Mouse (Mus musculus) hindbrain, postnatal 0 days (tissue): ENCODE data around the gene Hist1h2ai. TPM values are rescaled to one million over a fixed set of nuclear protein-coding genes. Genes with fewer than 3 reads are reported as not detected.
A peak's percentile ranks its signal among the peaks of the same experiment; 100 is the strongest.
"Not testable (repeated sequence)": the region's sequence is repeated elsewhere in the genome, so short reads cannot be mapped to it uniquely, and the experiment has no call there.

Experiments
- ATAC-seq: fragments of 200-750 bp; cut with Nextera tagmentation; 2 replicates; pipeline ENCODE4 v1.8.0; 2017; ENCODE audit warnings: mild to moderate bottlenecking, moderate TSS enrichment, moderate library complexity
- DNase-seq: peaks from one replicate; pipeline ENCODE4 v3.0.0-alpha.2; 2015; ENCODE audit warnings: low spot score
- H3K27ac ChIP-seq: fragments of 300-500 bp; sonication (generic); 2 replicates; pipeline ENCODE4 v1.5.1; 2014; ENCODE audit warnings: mild to moderate bottlenecking
- H3K27me3 ChIP-seq: fragments of 300-500 bp; sonication (generic); 2 replicates; pipeline ENCODE4 v1.6.1; 2014; ENCODE audit warnings: low read length, mixed read lengths; ENCODE audit not compliant: insufficient read depth
- H3K36me3 ChIP-seq: fragments of 300-500 bp; sonication (generic); 2 replicates; pipeline ENCODE4 v1.6.1; 2014; ENCODE audit warnings: low read length, mixed read lengths; ENCODE audit not compliant: insufficient read depth
- H3K4me1 ChIP-seq: fragments of 300-500 bp; sonication (generic); 2 replicates; pipeline ENCODE4 v1.6.1; 2014; ENCODE audit warnings: antibody characterized with exemption, low read length, mixed read lengths; ENCODE audit not compliant: insufficient read depth
- H3K4me2 ChIP-seq: fragments of 300-500 bp; sonication (generic); 2 replicates; pipeline ENCODE4 v1.6.1; 2014; ENCODE audit warnings: low read depth, mild to moderate bottlenecking, low read length, moderate library complexity, mixed read lengths
- H3K4me3 ChIP-seq: fragments of 300-500 bp; sonication (generic); 2 replicates; pipeline ENCODE4 v1.5.1; 2014; ENCODE audit warnings: low read length
- H3K9ac ChIP-seq: fragments of 300-500 bp; sonication (generic); replicated peaks from 2 replicates; pipeline ENCODE4 v1.6.1; 2014; ENCODE audit warnings: mild to moderate bottlenecking, low read length, moderate library complexity, mixed read lengths
- H3K9me3 ChIP-seq: fragments of 300-500 bp; sonication (generic); 2 replicates; pipeline ENCODE4 v1.6.1; 2016; ENCODE audit warnings: low read length, mixed read lengths
- CTCF ChIP-seq: IDR thresholded peaks from 2 replicates; pipeline ENCODE4 v1.5.1; 2016; ENCODE audit warnings: antibody characterized with exemption, control low read depth, low read depth
- WGBS: fragments of 180-500 bp; shearing (Covaris S2); extraction: QIAGEN DNeasy Blood & Tissue Kit; methylation state at CpG from one replicate; pipeline ENCODE4 v1.1.7; 2014; 5-methylcytosine and 5-hydroxymethylcytosine counted together
- polyA plus RNA-seq: library from polyadenylated mRNA; unstranded; fragments of >200 nt; fragmentation: Nextera tagmentation; extraction: Ambion mirVana; gene quantifications from 2 replicates; pipeline ENCODE4 v1.2.1, GENCODE M21; 2015
- total RNA-seq: library from RNA; depleted of rRNA; stranded (reverse); fragments of >200 nt; gene quantifications from 2 replicates; pipeline ENCODE4 v1.2.3, GENCODE M21; 2014

The Hist1h2ai gene
- total and polyA plus RNA-seq, 2 experiments from 2014 or later: 5.8 to 934 TPM

GRCm38 (mm10) chr13:21727948-21728572, 11.8 kb downstream of the Hist1h2ai start:
- H3K36me3 ChIP-seq: no peaks in the 10 kb centered on the region
- 27% methylated on average over 11 of the region's 11 CpGs for WGBS
- no peak for TF ChIP-seq CTCF
- DNase-seq (no peak), ATAC-seq (no peak)
- no peak overlapping the region for H3K4me2 ChIP-seq
- no peaks in the 10 kb centered on the region for H3K4me1 ChIP-seq
- H3K27me3 ChIP-seq: no peaks in the 10 kb centered on the region
- H3K4me3 ChIP-seq: no peak overlapping the region
- no peak overlapping the region for H3K9ac ChIP-seq
- H3K27ac ChIP-seq: no peak overlapping the region
- H3K9me3 ChIP-seq: no peaks in the 10 kb centered on the region

DNA sequence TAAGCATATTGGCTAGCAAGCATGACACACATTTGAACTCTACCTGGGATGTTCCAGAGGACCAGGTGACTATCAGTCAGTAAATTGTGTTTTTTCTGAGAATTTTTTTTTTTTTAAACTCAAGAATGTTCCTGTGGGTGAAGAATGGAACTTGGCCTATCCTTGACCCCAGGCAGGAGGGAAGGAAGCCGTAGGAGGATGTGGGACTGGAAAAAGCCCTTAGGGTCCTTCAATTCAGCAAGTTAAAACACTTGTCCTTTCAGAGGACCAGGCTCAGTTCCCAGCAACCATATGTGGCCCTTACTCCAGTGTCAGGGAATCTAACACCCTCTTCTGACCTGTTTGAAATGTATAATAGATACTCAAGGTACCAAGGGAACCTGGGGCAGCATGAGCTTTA, 13.3 kb downstream of the Hist1h2ai start:
- 74% methylated on average over 1 of the region's 1 CpGs for WGBS
- no peak for ATAC-seq

DNA sequence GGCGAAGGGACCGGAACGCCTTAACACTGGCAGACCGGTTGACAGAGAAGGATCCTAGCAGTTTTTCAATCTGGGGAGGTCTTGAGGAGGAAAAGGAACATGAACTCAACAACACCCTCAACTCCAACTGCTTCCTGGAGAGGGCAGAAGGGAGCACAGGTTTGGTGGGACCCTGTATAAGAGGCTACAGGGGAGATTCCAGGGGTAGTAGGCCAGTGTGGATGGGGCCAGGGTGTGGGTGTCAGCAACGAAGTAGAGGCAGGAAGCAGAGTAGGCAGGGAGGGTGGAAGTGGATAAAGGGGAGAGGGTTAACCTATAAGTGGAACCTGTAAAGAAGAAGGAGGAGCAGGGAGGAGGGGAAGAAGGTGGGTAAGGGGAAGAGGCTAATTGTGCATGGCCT, 17.2 kb downstream of the Hist1h2ai start:
- peak; percentile 19 for ATAC-seq
- 58% methylated on average over 5 of the region's 5 CpGs for WGBS
- Histone ChIP-seq H3K27me3 (no peaks in the 10 kb centered on the region), H3K27ac (peak overlapping the region; percentile 83; the same call in 1 of the 2 replicates), H3K4me1 (no peaks in the 10 kb centered on the region; the same call in 1 of the 2 replicates), H3K9ac (no peak overlapping the region), H3K4me3 (no peak overlapping the region), H3K4me2 (no peak overlapping the region), H3K9me3 (no peaks in the 10 kb centered on the region), H3K36me3 (no peaks in the 10 kb centered on the region)
- TF ChIP-seq CTCF: peak; percentile 39
- DNase-seq: no peak

More for the DNA sequence above, 13.3 kb downstream of the Hist1h2ai start:
- Histone ChIP-seq H3K9me3 (no peaks in the 10 kb centered on the region), H3K27me3 (no peaks in the 10 kb centered on the region), H3K4me1 (no peaks in the 10 kb centered on the region), H3K9ac (no peak overlapping the region), H3K4me2 (no peak overlapping the region), H3K4me3 (no peak overlapping the region), H3K36me3 (no peaks in the 10 kb centered on the region), H3K27ac (no peak overlapping the region)
- no peak for TF ChIP-seq CTCF
- DNase-seq: no peak

- TF ChIP-seq CTCF: peak; percentile 91
- H3K9me3 ChIP-seq: no peaks in the 10 kb centered on the region
- peak overlapping the region; percentile 74 for H3K4me2 ChIP-seq
- no peaks in the 10 kb centered on the region for H3K27me3 ChIP-seq
- peak overlapping the region; percentile 83 for H3K27ac ChIP-seq
- ATAC-seq (peak; percentile 86), DNase-seq (peak; percentile 95)
- H3K4me3 ChIP-seq: peak overlapping the region; percentile 47
- H3K9ac ChIP-seq: peak overlapping the region; percentile 58
- H3K36me3 ChIP-seq: no peaks in the 10 kb centered on the region
- WGBS: under 1% methylated on average over 21 of the region's 21 CpGs
- no peaks in the 10 kb centered on the region; the same call in 1 of the 2 replicates for H3K4me1 ChIP-seq
Observed at GRCm38 (mm10) chr13:21734010-21734905, 18.0 kb downstream of the Hist1h2ai start.

GRCm38 (mm10) chr13:21734906-21735767, 18.9 kb downstream of the Hist1h2ai start, which contains the start of gene Hist1h4j:
Gene Hist1h4j, plus strand, starts transcription at chr13:21735064.
- H3K9me3 ChIP-seq, H3K36me3 ChIP-seq, H3K27me3 ChIP-seq, H3K4me1 ChIP-seq: not testable (repeated sequence)
- Histone ChIP-seq H3K4me3 (peak within 1 kb of the TSS; percentile 47), H3K4me2 (peak within 1 kb of the TSS; percentile 74), H3K27ac (peak within 1 kb of the TSS; percentile 83), H3K9ac (peak within 1 kb of the TSS; percentile 58)
- peak; percentile 90 for ATAC-seq
- peak; percentile 92 for DNase-seq
- WGBS: under 1% methylated on average over 43 of the region's 56 CpGs

DNA sequence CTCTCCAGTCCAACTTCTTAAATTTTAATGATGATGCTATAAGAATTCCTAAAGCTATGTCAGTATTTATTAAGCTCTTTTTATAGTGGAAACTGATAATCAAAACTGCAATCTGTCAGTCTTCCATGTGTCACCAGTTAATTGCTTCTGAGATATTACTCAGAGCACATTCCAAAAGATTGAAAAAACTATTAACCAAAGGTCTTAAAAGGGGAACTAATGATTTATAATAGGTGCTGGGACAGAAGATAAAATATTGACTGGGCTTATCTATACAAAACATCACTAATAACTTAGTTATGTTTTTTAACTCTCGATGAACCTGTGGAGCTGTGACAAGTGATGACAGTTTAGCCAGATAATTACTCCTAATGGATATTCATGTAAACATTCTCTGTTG, 28.8 kb downstream of the Hist1h2ai start:
- H3K36me3 ChIP-seq: no peaks in the 10 kb centered on the region
- no peak overlapping the region for H3K4me2 ChIP-seq
- no peaks in the 10 kb centered on the region for H3K9me3 ChIP-seq
- WGBS: 94% methylated on average over 1 of the region's 1 CpGs
- H3K27me3 ChIP-seq: no peaks in the 10 kb centered on the region
- no peak overlapping the region for H3K27ac ChIP-seq
- ATAC-seq (no peak), DNase-seq (no peak)
- TF ChIP-seq CTCF: no peak
- no peak overlapping the region for H3K9ac ChIP-seq
- no peaks in the 10 kb centered on the region for H3K4me1 ChIP-seq
- no peak overlapping the region for H3K4me3 ChIP-seq
